Mouse (Mus musculus) embryo, embryonic 10 days (tissue): ENCODE results near the gene Rsg1.

Experiments
- DNase-seq: peaks from one replicate; pipeline ENCODE4 v3.0.0-alpha.2; 2015; ENCODE audit warnings: low spot score

Gene Rsg1

GRCm38 (mm10) chr4:141213770-141214336, at the start of gene Rsg1:
TSS of gene Rsg1 (plus strand) at chr4:141213956.
- peak; percentile 99 for DNase-seq

DNA sequence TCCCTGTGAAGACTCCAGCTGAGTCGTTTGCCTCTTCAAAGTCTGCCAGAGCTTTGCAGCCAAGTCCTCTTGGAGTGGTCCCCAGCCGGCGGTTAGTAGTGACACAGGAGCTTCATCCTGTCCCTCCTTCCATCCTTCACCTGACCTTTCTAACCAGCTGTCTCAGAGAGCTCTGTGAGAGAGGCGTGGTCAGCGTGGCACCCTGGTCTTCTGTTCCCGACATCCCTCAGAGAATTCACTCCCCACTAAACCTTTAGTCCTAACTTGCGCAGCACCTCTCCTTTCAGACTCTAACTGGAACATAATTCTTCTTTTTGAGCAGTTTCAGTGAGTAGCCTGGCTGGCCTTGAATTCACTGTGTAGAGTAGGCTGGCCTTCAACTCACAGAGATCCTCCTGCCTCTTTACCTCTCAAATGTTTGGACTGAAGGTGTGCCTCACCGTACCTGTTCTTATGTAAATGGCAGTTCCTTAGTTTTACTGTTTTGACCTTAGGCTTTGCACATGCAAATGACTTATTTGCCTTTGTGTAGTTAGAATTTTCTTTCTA, 47.9 kb upstream of the Rsg1 start:
- DNase-seq: no peak

DNA sequence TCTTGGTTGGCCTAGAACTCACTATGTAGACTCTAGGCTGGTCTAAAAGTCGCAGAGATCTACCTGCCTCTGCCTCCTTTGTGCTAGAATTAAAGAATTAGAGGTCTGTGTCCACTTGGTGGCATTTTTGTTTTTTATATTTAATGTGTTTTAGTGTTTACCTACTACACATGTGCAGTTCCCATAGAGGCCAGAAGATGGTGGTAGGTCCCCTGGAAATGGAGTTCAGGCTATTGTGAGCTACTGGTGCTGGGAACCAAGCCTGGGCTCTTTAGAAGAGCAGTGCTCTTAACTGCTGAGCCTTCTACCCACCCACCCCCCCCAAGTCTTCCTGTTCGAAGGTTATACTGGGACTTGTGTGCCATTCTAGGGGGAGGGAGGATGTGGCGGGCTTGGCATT, 46.6 kb upstream of the Rsg1 start:
- no peak for DNase-seq

- no peak for DNase-seq
These were observed 41.6 kb upstream of the Rsg1 start for GRCm38 (mm10) chr4:141172121-141172520.

DNA sequence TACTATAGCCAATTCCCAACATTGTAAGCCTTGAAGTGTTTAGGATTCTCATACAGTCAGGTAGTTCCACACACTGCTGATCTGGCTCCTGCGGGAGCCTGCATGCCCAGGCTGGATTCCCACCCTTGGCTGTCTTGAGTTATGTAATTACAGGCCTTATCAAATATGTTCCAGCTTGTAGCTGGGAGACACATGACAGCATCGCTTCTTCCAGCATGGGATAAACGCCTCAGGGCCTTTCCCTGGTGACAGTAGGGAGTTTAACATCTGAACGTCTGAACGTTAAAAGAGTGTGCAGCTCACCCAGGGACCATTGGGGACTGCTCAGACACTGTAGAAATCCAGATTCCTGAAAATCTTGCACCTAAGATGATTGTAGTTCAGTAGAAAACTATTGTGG, 38.0 kb upstream of the Rsg1 start:
- no peak for DNase-seq

GRCm38 (mm10) chr4:141176328-141176838, 37.4 kb upstream of the Rsg1 start:
- DNase-seq: no peak

DNA sequence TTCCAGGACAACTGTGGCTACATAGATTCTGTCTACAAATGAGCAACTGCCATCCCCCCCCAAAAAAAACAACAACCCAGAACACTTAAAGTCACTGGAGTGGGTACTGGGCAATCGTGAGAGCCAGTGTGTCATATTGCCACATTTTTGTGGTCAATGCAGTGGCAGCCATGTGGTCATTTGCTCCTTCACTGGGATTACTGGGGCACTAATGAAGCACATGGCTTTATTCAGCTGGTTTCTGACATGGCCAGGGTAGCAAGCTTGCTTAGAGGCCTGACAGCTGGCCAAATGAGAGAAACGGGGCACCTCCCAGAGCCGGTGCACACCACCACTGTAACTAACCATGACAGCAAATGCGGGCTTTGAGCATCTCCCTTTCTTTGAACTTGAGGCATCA, 35.3 kb upstream of the Rsg1 start:
- DNase-seq: no peak

DNA sequence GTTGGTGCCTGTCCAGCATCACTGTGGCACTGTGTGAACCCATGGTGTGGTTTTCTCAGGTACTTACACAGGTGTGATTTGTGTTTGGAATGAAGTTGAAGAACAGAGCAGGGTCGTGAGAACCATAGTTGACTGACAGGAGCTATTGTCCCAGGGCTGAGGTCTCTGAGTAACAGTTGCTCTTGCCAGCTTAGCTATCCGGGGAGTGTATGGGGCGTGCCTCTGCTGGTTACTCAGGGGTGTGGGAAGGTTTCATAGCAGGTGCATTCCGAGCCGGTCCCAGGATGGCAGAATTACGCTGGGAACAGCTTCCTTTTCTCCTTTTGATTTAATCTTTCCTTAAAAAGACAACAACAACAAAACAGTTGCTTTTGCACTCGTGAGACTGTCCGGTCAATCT, 32.9 kb upstream of the Rsg1 start:
- DNase-seq: no peak

DNA sequence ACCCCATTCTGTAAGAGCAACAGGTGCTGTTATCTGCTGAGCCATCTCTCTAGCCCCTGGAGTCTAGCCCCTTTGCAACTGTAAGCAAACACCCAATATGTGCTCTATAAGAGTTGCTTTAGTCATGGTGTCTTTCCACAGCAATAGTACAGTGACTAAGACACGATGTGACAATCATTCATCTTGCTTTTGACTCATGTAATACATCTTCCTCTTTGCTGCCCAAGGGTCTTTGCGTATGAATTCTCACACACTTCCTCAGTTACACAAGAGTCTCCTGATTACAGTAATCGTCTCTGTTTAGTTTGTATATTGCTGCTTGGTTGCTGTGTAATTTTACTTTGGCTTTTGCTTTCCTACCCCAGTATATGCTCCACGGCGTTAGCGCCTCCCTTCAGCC, 31.8 kb upstream of the Rsg1 start:
- DNase-seq: no peak

DNA sequence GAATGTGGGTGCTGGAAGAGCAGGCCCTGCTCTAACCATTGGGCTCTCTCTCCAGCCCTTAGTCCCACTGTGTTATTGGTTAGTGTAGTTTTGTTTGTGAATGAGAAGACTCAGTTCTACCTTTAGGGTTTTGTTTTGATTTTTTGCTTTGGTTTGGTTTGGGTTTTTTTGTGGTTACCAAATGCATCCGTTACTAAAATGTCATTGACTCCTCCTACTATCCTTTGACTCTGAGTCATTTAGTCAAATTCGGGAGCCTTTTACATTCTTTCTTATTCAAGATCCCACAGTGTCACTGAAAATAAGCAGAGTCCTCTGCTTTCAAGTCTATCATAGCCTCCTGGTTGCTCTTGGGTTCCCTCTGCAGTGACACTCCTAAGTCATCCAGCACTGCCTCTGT, 29.8 kb upstream of the Rsg1 start:
- no peak for DNase-seq

- DNase-seq: no peak
These were observed 29.3 kb upstream of the Rsg1 start for GRCm38 (mm10) chr4:141184426-141184825.

DNA sequence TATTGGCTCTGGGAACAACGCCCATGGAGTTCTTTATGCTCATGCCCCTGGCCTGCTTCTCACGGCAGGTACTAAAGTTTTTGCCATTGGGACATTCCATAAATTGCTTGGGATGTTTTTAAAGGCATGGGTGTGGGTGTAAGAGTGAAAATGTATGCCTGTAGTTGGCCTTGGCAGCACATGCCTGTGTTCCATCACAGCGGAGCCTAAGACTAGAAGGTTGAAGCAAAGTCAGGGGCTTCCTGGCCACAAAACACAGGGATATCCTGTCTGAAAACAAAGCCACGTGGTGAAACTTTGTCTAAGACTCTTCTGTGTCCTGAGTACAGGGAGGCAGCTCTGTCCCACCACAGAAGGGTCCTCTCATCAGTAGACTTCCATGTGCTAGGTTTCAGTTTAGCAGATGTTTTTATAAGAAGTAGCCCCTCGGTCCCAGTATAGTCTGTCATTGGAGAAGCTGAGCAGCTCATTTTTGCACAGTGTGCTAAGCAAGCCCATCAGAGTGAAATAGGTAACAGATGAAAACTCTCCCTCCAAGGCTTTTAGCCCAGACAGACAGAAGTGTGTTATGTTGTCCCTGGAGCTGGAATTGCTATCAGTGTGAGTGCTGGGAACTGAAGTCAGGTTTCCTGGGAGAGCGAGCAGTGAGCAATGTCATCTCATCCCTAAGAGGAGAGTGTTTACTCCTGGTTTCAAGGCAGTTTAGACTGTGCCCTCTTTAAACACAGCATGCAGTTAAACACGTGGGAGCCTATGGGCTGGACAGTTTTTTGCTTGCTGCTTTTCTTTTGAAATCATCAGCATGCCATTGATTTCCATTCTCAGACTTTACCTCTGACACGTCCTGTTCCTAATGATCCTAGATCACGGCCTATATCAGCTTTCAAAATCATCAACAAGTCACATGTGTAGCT, 26.6 kb upstream of the Rsg1 start:
- no peak for DNase-seq

- no peak for DNase-seq
These were observed 22.5 kb upstream of the Rsg1 start for GRCm38 (mm10) chr4:141191294-141191693.

DNA sequence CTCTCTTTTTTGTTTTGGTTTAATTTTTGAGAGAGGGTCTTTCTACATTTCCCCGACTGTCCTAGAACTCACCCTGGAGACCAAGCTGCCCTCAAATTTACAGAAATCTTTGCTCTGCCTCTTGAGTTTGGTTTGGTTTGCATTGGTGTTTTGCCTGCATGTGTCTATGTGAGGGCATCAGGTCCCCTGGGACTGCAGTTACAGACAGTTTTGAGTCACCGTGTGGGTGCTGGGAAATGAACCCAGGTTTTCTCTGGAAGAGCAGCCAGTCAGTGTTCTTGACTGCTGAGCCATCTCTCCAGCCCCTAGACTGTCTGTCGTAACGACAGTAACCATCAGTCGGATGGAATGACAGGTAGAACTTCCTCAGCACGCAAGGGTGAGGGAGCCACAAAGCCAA, 19.2 kb upstream of the Rsg1 start:
- no peak for DNase-seq

- no peak for DNase-seq
These were observed 16.6 kb upstream of the Rsg1 start for GRCm38 (mm10) chr4:141196981-141197685.

GRCm38 (mm10) chr4:141197686-141198035, 16.1 kb upstream of the Rsg1 start:
- no peak for DNase-seq

DNA sequence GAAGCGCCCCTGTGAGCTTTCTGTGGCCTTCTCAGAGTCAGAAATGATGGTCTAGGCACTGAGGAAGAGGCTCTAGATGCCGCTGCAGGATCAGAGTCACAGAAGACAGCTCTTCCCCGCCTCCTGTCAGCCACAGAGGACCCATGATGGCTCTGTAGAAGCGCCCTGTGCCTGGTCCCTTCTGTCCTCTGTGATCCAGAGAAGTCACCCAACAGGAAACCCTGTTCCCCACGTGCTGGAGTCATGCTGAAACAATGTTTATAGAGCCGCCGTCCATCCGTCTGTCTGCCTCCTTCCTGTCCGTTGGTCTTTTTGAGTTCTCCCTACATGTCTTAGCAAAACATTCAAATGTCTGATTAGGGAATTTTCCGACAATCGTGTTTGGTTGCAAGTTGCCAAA, 12.8 kb upstream of the Rsg1 start:
- no peak for DNase-seq

DNA sequence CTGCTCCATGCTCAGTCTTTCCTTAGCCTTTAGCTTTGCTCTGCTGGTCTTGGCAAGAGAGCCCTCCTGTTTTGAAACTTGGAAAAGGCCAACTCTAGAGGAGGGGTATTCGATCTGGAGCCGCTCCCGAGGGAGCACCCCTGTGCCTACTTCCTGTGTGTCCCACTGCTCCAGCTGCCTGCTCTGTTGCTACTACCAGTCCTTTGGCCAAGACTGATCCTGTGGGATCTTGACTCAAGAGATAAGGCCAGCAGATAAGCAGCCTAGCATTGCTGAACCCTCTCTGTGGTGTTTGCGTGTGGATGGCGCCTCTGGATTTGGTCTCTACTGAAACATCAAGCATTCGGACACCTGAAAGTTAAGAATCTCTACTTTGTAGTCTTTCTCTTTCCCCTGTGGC, 11.6 kb upstream of the Rsg1 start:
- no peak for DNase-seq

DNA sequence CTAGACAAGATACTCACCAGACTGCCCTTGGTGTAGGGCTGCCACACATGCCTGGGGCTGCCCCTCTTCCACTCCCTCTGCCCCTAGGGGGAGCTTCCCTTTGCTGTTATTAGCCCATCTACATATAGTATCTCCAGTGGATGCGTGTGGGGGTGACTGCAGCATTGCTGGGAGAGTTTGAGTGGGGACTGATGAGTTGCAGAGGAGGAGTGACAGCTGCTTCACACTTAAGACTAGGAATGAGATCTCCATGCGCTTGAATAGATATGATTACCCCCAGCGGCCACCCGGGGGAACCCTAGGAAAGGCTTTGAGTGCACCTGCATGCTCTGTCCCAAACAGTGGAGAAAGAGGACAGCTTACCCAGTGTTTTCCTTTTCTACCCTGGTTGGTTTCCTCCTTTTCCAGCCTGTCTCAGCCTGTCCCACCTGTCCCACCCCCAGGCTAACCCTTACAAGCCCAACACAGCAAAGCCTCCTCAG, 9.1 kb upstream of the Rsg1 start:
- no peak for DNase-seq

DNA sequence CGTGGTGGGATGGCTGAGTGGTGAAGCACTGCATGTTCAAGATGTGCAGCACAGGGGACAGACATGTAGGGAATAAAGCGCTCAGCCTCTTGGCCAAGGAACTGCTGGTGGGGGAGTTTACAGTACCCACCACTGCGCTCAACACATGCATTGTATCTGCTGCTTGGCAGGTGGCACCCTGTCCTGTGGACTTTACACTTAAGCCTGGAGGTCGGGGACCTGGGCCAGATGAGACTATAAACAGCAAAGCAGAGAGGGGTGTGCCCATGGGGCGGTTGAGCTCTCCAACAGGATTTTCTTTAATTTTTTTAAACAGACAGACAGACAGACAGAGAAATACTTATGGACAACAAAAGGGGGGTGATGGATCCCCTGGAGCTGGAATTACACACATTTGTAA, 6.7 kb upstream of the Rsg1 start:
- no peak for DNase-seq

DNA sequence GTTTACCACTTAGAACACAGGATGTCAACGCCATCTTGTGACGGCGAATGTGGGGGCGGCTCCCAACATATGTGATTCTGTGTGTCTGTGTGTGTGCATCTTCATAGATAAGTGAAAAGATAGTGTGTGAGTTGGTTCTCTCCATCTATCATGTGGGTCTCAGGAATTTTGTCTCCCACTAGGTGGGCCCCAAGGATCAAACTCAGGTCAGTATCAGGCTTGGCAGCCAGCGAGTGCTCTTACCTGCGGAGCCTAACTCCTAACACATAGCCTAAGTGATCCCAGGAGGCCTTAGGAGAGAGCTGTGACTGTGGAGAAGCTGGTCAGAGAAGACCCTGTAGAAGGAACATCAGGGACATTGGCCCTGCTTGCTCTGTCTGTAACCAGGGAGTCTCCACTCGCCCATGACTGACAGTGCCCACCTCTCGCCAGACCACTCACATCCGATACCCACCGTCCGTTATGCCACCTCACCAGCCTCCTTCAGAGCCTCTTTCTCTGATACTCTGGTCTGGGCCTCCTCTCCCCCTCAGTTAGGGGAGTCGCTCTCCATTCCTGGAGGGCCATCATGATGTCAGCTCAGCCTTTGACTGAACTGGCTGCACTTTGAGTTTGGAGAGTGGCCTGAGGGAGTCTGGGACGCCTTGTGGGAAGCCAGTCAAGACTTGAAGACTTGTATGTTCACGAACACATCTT, 3.1 kb upstream of the Rsg1 start:
- no peak for DNase-seq

DNA sequence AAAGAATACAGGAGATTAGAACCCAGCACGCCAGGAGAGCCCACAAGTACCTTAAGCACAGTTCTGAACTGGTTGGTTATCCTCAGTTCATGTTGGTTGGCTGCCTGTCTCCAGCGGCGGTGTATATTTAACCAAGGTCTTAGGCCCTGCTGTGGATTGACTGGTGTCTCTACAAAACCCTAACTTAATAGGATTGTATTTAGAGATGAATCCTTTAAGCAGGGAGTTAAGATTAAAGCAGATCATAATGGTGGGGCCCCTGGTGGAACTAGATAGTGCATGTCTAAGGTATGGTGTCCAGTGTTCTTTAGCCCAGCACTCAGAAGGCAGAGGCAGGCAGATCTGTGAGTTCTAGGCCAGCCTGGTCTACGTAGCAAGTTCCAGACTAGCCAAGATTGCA, 2.1 kb upstream of the Rsg1 start:
- no peak for DNase-seq
